Mouse (Mus musculus) lung, postnatal 10 days (tissue): ENCODE data around the gene Bcl11a.
"Not testable (repeated sequence)": the region's sequence is repeated elsewhere in the genome, so short reads cannot be mapped to it uniquely, and the experiment has no call there.

Source experiments
- DNase-seq: peaks from one replicate; pipeline ENCODE4 v3.0.0; 2021

The Bcl11a gene

DNA sequence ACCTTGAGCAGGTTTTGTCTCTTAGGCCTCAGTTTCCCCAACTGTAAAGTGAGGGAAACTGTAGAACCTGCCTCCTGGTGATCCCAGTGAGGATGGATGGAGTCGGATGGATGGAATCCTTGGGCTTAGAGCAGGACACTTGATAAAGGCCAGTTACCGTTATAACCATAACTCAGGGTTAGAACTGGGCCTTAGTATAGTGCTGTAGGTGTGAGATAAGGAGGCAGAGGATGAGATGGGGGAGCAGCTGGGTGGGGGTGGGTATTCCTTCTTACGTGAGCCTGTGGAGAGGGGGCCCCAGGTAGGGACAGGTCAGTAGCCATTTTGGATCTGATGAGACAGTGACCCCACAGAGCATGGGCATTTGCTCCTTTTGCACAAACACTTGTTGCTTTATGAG, 23.8 kb downstream of the Bcl11a start:
- DNase-seq = no peak

DNA sequence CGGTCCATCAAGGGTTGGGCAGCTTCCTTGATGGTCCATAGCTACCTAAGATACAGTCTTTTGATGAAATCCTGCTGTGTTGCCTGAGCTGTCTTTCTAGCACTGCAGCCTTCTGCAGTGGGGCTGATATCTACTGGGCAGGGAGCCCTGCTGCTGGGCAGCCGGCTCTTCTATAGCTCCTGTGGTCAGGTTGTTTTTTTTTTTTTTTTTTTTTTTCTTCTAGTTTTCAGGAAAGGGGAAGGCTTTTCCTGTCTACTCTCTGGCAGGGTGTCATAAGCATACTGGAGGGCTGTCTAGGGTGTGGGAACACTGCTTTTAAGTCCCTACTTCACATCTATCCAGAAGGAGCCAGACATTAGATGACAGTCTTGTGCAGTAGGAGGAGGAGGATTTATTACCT, 24.5 kb downstream of the Bcl11a start:
- DNase-seq = no peak

DNA sequence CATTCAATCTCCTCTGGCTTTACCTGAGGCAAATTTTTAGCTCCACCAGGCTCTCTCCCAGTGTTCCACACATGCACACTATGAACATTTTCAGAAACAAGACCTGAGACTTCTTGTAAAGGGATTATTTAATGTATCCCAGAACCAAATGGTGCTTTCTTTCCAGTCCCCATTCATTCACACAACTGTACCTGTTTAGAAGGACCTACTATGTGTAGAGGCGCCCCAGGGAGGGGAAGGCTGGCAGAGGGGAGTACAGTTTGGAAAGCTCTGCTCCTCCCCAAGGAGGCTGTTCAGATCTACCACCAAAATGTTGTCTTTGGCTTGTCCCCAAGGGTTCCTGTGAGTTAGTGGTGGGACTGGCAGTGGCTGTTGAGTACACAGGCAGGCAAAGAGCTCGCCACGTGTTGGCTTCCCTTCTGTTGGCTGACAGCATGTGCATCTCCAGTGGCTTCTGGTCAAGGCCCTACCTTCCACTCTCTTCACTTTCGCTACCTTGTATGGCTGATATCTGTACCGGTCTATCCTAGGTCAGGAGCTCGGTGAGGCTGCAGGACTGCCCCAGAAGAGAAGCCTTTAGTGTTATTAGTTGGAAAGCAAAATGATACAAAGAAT, 25.4 kb downstream of the Bcl11a start:
- DNase-seq = no peak

DNA sequence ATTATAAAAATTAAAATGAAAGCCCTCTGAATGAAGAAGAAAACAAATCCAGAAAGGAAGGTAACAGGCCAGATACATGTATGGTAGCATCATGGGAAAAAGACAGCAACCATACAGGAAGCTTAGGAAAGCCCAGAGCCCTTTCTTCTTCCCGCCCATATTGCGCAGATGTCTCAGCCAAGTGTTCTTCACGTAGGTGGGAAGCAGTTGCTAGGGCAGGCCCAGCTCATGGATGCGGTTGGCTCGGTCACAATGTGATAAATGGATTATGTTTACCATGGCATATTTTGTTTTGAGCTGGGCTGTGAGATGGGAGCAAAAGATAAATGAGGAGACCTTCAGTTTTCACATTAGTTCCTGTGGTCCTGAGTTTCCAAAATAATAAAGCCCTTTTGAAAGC, 29.6 kb downstream of the Bcl11a start:
- DNase-seq = no peak

DNA sequence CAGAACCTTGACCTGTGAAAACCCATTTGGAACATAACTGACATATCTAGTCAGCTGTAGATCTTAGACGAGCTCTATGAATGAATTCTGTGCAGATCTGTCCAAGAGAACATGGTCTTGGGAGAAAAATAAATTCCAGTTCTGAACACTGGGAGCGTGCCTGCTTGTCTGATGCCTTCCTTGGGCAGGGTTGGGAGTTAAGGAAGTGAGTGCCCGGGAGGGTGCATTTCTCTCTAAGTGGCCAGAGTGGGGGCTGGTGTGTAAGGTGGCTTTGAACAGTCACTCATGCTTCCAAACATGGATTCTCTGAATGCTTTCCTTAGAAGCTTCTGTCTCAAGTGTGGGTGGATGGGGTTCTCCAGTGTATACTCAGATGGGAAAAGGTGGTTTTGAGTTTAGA, 31.1 kb downstream of the Bcl11a start:
- peak; percentile 17 for DNase-seq

DNA sequence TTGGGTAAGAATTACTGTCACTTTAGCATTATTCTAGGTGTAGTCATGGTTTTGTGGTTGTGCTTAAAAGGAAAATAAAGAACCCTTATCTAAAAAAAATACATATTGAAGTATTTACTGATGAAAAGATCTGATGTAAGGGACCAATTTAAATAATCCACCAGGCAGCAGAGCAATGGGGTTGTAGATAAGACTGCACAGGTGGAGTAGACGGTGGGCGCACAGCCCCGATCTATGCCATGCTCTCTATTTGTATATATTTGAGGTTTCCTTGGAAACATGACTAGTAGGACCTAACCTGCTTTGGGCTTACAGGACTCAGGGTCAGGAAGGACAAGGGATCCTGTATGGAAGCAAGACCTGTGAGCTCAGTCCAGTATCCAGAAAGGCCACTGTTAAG, 31.5 kb downstream of the Bcl11a start:
- DNase-seq = no peak

DNA sequence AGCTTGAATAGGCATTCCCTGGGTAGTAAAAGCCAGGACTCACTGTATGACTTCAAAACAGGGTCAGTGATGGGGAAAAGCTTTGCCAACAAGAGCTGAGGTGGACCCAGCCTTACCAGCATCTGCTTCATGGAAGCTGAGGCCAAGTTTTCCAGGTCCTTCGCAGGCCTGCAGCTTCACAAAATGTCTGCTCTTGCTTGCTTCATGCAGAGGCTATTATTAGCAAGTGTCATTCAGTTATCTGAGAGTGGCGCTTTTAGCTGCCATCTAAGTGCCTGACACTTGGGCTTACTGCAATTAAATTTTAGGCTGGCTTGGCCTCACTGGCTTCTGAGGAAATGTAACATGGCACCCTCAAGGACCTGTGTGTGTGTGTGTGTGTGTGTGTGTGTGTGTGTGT, 32.3 kb downstream of the Bcl11a start:
- no peak for DNase-seq

DNA sequence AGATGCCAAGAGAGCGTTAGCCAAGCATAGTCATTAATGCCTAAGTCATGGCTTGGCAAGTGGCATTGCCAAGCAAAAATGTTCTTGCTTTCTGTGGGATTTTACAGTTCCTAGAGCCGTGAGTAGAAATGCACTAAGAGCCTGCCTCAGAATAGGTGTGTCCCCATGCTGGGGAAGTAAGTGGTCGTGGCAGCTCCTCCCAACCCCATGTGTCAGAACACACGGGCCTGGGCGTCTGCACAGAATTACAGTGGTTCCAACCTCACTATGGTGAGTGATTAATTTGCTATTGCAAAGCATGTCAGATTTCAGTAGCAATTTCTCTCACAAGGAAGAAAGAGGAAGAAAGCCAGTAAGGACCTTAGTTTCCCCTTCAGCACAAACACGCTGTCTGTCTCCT, 33.9 kb downstream of the Bcl11a start:
- no peak for DNase-seq

DNA sequence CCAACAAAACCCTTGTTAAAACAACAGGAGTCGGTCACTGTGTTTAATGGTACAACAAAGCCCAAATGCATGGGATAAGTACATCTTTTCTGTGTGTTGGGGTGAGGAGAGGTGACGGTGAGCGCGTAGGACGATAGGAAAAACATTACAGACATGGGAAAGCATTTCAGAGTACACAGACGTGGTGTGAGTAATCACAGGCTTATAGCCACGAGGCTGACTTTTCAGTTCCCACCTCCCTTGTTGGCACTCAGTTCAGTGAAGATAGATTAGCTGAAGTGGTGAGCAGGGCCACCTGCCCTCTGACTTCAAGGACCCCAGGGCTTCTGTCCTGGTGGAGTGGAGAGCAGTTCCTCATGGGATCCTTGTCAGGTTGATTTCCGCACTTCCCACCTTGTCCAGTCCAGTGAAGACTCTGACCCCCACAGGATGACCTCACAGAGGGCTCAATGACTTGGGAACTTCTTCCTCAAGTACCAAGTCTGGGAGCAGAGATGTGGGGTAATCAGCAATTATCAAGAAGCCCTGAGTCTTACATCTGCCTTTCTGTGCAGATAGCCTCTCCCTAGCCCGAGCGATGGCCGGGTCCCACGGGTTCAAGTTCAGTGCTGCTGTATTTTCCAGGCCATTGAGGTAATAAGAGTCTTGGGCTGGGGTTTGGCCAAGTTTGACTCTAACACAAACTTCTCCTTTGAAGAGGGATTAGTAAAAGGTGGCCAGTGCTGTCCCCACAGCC, 37.3 kb downstream of the Bcl11a start:
- no peak for DNase-seq

DNA sequence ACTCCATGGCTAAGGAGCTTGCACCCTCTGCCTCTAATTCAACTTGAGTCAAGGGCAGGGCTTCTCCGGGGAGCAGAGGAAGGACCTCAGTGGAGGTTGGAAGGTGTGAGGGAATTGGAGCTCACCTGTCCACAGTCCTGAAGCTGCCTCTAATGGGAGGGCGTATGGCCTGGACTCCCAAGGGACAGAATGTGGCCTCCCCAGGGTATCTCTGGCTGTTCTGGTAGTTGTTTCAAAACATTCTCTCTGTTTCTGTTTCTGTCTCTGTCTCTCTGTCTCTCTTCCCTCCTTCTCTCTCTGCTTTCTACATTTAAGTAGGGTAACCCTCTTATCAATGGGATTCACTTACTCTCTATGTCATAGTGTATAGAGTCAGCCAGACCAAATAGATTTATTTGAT, 38.2 kb downstream of the Bcl11a start:
- DNase-seq = no peak

DNA sequence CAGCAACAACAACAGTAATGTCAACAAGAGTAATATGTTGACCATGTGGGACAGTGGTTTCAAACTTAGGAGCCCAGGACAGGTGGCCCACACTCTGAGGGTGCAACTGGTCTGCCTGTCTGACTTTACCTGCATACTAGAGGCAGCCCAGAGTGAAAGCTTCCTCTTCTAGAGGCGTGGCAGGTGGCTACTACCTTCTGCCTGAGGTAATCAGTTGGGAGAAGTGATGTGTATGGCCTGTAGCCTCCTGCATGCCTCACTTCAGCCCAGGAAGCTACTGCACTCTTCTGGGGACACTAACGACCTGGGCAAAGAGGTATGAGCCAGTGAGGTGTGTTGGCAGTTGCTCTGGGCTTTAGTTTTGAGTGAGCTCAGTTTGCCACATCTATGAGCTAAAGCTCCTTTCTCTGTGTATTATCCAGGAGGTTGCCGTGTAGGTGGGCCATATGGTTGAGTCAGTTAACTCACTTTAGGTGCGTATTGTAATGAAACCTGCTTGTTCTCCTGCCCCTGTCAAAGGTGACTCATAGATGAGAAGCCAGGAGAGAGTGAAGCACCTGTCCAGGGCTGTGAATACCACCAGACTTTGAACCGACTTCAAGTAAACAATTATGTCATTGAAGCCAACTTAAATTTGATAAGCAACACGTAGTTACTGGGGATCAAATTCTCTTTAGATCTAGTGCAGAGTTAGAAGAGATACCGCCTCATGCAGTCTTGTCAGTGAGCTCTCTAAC, 38.9 kb downstream of the Bcl11a start:
- no peak for DNase-seq

DNA sequence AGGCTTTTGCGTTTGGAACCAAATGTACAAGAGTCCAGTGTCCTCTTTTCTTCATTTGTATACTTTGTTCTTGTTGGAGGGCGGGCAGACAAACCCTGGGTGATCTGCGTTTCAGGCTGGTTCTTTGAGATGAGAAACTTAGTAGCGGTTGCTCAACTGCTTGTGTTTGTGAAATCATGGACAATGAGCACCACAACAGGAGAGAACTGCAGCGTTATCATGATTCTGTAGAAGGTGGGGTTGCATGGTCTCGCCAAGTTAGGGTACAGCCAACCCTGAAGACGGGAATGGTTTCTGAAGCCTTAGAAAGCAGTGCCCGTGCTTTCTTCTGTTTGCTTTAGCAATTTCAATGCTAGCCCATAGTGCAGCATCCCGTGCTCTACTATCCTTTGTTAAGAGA, 43.3 kb downstream of the Bcl11a start:
- no peak for DNase-seq

DNA sequence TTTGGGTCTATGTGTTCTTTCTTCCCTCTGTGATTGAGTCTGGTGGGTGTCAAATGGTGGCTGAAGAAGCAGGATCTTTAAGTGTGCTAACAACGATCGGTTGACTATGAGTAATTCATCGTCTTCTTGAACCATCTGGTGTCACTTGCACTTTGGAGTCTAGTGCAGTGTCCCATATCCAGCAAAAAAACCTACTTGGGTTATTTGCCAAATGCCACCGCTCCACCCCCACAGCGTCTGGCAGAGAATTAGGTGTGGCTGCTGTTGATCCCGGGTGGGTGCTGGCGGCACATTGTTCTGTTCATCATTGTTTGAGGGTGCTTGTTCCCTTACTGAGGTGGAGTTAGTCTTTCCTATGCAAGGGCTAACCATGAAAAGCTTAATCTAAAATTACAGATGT, 45.0 kb downstream of the Bcl11a start:
- DNase-seq = no peak

DNA sequence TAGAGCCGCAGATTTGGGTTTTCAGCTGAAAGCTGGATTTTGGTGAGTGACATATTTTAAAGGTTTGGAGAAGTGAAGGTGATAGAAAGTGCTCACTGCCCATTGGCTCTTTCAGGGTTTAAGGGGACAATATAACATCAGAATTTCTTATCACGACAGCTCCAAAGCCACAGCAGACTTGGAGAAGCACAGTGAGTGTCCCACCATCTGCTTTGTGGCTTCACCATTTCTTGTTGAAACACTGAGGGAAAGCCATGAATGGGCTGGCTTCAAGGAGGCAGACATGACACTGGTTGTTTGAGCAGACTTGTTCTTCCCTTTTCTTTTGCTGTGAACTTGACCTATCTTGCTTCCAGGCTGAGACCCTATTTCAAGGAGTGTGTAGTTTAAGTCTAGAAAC, 46.1 kb downstream of the Bcl11a start:
- no peak for DNase-seq

DNA sequence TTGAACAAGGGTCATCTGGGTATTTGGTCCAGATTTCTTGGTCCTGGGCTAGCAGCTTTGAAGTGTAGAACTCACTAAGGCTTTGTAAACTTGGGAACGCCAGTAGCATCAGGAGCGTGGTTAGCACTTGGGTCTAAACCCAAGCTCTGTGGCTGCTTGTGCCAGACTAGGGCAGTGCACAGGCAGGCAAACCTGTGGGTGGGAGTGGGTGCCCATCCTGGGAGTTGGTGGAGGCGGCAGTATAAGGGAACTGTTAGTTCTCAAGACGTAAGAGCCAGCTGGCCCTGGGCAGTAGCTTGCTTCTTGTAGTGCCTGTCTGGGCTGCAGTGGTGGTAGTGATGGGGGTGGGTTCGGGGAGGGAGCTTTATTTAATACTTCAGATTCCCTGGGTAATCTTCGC, 47.2 kb downstream of the Bcl11a start:
- DNase-seq = no peak

DNA sequence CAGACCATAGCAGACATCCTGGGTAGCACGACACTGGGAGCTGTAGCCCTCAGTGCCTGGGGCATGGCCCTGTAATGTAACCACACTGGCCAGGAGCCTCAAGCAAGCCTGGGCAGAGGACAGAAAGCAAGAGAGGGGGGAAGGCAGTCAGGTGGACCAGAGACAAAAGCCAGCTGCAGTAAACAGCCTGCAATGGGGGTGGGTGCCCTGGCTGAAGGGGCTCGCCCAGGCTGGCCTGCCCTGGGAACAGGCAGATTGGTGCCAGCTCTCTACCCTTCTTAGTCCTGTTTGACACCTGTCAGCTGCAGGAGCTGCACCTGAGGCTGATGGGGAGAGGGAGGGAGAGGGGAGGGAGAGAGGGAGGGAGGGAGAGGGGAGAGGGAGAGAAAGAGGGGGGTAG, 50.1 kb downstream of the Bcl11a start:
- no peak for DNase-seq

DNA sequence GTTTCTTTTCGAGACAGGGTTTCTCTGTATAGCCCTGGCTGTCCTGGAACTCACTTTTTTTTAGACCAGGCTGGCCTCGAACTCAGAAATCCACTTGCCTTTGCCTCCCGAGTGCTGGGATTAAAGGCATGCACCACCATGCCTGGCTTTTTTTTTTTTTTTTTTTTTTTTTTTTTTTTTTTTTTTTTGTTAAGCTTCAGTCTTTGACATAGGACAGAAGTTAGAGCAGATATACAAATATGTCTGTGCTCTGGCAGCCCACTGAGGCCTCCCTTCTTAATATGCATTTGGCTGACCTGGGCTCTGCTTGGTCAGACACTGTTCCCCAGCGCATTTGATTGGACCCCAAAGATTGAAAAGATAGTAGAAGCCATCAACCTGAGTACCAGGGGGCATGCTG, 51.0 kb downstream of the Bcl11a start:
- not testable (repeated sequence) for DNase-seq

DNA sequence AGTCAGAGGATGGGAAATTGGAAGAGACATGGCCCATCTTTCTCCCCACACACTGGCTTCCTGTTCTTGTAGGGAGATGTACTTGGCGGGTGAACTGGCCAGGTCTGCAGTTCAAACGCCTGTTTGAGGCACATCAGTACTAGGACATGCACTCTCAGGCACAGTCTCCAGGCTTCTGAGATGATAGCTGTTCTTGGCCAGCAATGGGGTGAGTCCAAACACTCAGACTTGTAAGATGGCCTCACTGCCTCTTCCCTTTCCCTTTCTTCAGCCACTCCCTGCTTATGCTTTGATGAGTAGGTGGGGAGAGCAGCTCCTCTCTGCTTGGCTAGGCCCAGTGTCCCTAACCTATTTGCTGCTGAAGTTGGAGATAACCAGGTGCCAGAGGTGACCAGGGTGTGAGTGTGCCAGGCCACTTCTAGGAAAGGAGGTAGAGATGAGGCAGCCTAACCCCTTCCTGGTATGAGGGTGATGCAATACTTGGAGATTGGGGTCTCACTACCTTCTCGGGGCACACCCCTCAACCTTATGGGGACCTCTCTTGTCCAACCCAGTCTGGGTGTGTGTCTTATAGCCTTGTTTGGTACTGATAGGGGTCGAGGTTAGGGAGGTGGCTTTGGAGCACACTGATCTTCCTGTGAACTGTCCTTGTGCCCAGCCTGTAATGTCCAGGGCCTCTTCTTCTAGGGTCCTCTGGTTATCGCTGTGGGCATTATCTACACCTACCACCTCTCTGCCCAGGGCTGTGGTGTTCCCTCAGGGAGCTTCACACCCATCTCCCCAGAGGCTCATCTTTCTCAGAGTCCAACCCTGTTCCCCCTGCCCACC, 51.7 kb downstream of the Bcl11a start:
- no peak for DNase-seq

DNA sequence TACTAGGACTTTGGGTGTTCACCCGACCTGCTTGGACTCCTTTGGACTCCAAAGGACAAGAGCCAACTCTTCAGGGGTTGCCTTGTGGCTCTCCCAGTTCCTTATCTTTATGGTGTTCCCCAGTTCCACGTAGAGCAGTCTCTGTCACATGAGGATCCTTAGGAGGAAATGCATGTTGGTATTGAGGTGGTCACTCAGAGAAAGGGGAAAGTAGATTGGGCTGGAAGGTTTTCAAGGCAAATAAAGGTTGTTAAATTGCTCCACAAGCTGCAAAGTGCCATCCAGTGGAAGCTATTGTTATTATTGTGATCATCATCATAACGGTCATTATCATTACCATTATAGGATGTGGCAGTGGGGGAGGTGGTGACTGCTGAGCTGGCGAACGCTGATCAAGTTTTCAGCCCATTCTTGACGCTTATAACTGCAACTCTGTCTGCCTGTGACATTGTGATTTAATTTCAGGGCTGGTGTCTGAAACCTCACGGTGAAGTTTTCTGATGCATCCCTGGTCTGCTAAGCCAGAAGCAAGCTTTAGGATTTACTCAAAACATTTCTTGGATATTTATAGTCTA, 52.4 kb downstream of the Bcl11a start:
- DNase-seq = no peak

DNA sequence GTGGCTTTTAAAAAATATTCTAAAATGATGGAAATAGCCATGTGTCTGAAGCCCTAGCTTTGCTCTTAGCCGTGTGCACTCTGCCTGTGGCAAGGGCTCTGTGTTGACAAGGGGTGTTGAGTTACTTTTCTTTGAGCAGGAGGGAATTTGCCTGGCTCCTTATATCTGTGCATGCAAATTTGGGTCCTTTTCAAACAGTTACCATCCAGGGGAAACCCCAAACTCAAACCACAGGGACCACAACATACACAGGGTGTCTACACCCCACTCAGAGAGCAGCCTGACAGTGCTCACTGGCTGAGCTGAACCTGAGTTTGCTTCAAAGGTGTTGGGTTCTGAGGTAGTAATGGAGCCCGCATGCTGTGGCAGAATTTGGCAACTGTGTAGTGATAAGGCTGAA, 54.0 kb downstream of the Bcl11a start:
- no peak for DNase-seq

DNA sequence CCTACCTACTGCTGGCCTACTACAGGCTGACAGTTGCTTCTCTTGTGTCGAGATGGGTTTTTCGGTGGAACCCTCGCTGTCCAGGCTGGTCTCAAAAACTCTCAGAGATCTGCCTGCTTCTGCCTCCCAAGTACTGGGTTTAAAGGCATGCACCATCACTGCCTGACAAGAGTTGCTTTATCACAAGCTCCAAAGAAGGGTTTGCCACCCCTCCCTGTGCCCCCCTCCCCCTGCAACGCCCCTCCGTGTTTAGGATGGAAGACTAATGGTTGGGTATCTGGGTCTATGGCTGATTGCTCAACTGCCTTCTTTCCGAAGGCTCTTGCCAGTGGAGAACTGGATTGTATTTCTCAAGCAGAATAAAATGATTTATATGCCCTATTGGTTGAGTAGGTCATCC, 54.5 kb downstream of the Bcl11a start:
- no peak for DNase-seq

DNA sequence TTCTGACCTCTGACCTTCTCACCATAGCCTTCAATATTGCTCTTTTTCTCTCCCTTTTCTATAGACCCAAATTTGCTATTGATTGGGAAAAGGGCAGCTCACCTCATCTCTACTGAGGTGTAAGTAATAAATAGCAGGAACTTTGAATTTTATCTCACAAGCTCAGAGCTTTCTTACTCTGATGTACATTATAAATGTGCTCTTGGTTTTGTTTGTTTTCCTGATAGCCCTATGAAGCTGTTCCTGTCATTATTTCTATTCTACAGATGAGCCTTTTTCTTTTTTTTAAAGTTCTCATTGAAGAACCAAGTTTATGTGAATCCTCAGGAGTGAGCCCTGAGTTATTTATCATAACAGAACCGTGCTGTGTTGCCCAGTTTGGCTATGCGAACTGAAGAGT, 55.0 kb downstream of the Bcl11a start:
- no peak for DNase-seq

DNA sequence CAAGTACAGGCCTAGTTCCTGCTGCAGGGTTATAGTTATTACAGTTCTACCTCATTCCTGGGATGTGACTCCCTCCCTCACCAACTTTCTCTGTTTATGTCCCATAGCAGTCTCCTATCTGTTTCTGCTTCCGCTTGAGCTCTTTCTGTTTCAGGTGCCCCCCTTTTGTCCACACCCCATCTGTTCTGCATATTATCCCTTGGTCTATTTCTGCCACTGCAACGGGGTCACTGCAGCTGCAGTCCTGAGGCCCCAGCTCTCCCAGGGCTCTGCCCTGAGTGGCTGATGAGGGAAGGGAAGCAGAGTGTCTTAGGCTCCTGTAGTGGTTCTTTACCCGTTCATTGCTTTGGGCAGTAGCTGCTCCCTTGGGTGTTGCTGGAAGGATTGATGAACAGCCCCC, 55.6 kb downstream of the Bcl11a start:
- DNase-seq = no peak
